Mouse (Mus musculus) cerebellum, adult 2 months (tissue): Measurements from ENCODE around the gene Itgb1bp1.

Experiments
- CTCF ChIP-seq: fragments of 200-500 bp; IDR thresholded peaks from 2 replicates; pipeline ENCODE4 v1.5.1; 2011; ENCODE audit warnings: low read depth, mild to moderate bottlenecking, control low read depth, low read length, moderate library complexity, borderline replicate concordance; ENCODE audit not compliant: insufficient read depth
- POLR2A ChIP-seq: fragments of 200-500 bp; IDR thresholded peaks from 2 replicates; pipeline ENCODE4 v1.6.1; 2011; ENCODE audit warnings: low read length, control low read depth, borderline replicate concordance; ENCODE audit not compliant: insufficient read depth

GRCm38 (mm10) chr12:21306721-21307120 is 20.6 kb upstream of the Itgb1bp1 start:
- TF ChIP-seq CTCF (no peak), POLR2A (no peak)
